Mouse (Mus musculus): Measurements from ENCODE around the gene Phactr3.
"Not testable (repeated sequence)": the region's sequence is repeated elsewhere in the genome, so short reads cannot be mapped to it uniquely, and the experiment has no call there.

Phactr3 gene

GRCm38 (mm10) chr2:178118801-178119560 is at the start of gene Phactr3:
TSS of gene Phactr3 (plus strand) at chr2:178118975.
- in situ Hi-C loops (cut with MboI; ENCODE audit: unreplicated experiment in 2 of 2): no loop called here

- in situ Hi-C loops (cut with MboI; ENCODE audit: unreplicated experiment in 2 of 2): not testable (repeated sequence)
These were observed 40.5 kb upstream of the Phactr3 start, which contains the start of gene Zfp931 for GRCm38 (mm10) chr2:178078166-178078717. TSS of gene Zfp931 (minus strand) at chr2:178078476.

- in situ Hi-C loops (cut with MboI; ENCODE audit: unreplicated experiment in 2 of 2): no loop called here
These were observed 29.2 kb upstream of the Phactr3 start for GRCm38 (mm10) chr2:178089586-178089985.

GRCm38 (mm10) chr2:178098021-178098420 is 20.8 kb upstream of the Phactr3 start:
- in situ Hi-C loops (cut with MboI; ENCODE audit: unreplicated experiment in 2 of 2): no loop called here

- in situ Hi-C loops (cut with MboI; ENCODE audit: unreplicated experiment in 2 of 2): no loop called here
These were observed 16.8 kb upstream of the Phactr3 start for GRCm38 (mm10) chr2:178101957-178102356.

GRCm38 (mm10) chr2:178117946-178118345 is 829 bp upstream of the Phactr3 start:
- in situ Hi-C loops (cut with MboI; ENCODE audit: unreplicated experiment in 2 of 2): no loop called here

GRCm38 (mm10) chr2:178119561-178120355 is 983 bp downstream of the Phactr3 start:
- in situ Hi-C loops (cut with MboI; ENCODE audit: unreplicated experiment in 2 of 2): no loop called here

GRCm38 (mm10) chr2:178120356-178120645 is 1.5 kb downstream of the Phactr3 start:
- in situ Hi-C loops (cut with MboI; ENCODE audit: unreplicated experiment in 2 of 2): no loop called here

- in situ Hi-C loops (cut with MboI; ENCODE audit: unreplicated experiment in 2 of 2): no loop called here
These were observed 2.0 kb downstream of the Phactr3 start for GRCm38 (mm10) chr2:178120651-178121374.

GRCm38 (mm10) chr2:178121375-178121688 is 2.6 kb downstream of the Phactr3 start:
- in situ Hi-C loops (cut with MboI; ENCODE audit: unreplicated experiment in 2 of 2): no loop called here

GRCm38 (mm10) chr2:178121946-178122665 is 3.3 kb downstream of the Phactr3 start:
- in situ Hi-C loops (cut with MboI; ENCODE audit: unreplicated experiment in 2 of 2): no loop called here

- in situ Hi-C loops (cut with MboI; ENCODE audit: unreplicated experiment in 2 of 2): no loop called here
These were observed 4.7 kb downstream of the Phactr3 start for GRCm38 (mm10) chr2:178123466-178123865.

- in situ Hi-C loops (cut with MboI; ENCODE audit: unreplicated experiment in 2 of 2): loop anchor here in 1 of 2 experiments (25.0 kb wide), 1 partner anchor 1762 kb away; no protein-coding TSS in a partner anchor
These were observed 6.7 kb downstream of the Phactr3 start for GRCm38 (mm10) chr2:178125427-178125826.

GRCm38 (mm10) chr2:178126041-178126820 is 7.5 kb downstream of the Phactr3 start:
- in situ Hi-C loops (cut with MboI; ENCODE audit: unreplicated experiment in 2 of 2): loop anchor here in 1 of 2 experiments (25.0 kb wide), 1 partner anchor 1761 kb away; no protein-coding TSS in a partner anchor

GRCm38 (mm10) chr2:178128594-178128993 is 9.8 kb downstream of the Phactr3 start:
- in situ Hi-C loops (cut with MboI; ENCODE audit: unreplicated experiment in 2 of 2): loop anchor here in 1 of 2 experiments (25.0 kb wide), 1 partner anchor 1759 kb away; no protein-coding TSS in a partner anchor

GRCm38 (mm10) chr2:178129161-178129560 is 10.4 kb downstream of the Phactr3 start:
- in situ Hi-C loops (cut with MboI; ENCODE audit: unreplicated experiment in 2 of 2): loop anchor here in 1 of 2 experiments (25.0 kb wide), 1 partner anchor 1758 kb away; no protein-coding TSS in a partner anchor

- in situ Hi-C loops (cut with MboI; ENCODE audit: unreplicated experiment in 2 of 2): loop anchor here in 1 of 2 experiments (25.0 kb wide), 1 partner anchor 1758 kb away; no protein-coding TSS in a partner anchor
These were observed 10.9 kb downstream of the Phactr3 start for GRCm38 (mm10) chr2:178129676-178130075.

- in situ Hi-C loops (cut with MboI; ENCODE audit: unreplicated experiment in 2 of 2): loop anchor here in 1 of 2 experiments (25.0 kb wide), 1 partner anchor 1757 kb away; no protein-coding TSS in a partner anchor
These were observed 11.8 kb downstream of the Phactr3 start for GRCm38 (mm10) chr2:178130536-178130935.

- in situ Hi-C loops (cut with MboI; ENCODE audit: unreplicated experiment in 2 of 2): loop anchor here in 1 of 2 experiments (25.0 kb wide), 1 partner anchor 1756 kb away; no protein-coding TSS in a partner anchor
These were observed 12.2 kb downstream of the Phactr3 start for GRCm38 (mm10) chr2:178131011-178131410.
